Mouse (Mus musculus) c-Kit-positive CD71-negative TER-119-negative erythroid progenitor cells, embryonic 14.5 days (primary cell): ENCODE data around the gene Camkmt.

Experiments
- DNase-seq: peaks from one replicate; pipeline ENCODE4 v3.0.0-alpha.2; 2013; ENCODE audit warnings: low read depth

Gene Camkmt

DNA sequence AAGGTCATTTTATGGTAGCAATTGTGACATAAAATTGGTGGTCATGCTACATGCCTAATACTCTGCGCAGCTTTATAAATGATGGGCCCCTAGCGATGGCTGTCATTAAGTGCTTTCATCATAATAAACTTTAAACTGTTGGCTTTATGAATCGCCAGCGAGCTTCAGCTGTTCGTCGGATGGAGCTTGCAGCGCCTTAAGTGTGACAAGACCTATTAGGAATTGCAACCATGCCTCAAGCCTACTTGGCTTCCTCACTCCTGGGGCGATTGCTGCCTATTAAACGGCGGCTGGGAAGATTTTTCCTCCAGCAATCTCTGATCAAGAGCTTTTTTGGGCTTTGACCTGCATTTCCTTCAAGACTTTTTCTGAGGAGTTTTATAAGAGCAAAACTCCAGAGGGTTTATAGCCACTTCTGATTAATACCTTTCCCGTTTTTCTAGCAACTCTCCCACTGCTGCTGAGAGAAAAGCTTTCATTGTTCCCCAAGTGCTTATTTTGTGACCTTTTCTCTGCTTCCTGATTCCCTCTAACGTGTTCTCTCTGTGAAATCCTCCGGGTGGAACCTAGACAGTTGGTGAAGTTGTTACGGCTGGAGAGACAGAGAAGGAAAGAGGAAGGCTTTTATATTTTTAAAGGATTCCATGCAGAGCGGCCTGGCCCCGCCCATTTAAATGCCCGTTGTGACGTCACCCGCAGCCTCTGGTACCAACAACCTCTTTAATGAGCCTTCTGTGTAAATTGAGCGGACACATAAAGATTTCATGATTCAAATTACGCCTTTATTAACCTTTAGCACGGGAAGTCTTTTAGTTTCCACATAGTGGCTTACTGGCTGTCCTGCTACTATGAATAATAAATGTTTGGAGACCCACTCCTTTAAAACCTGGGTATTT lies 373.4 kb downstream of the Camkmt start:
- DNase-seq, result no peak

DNA sequence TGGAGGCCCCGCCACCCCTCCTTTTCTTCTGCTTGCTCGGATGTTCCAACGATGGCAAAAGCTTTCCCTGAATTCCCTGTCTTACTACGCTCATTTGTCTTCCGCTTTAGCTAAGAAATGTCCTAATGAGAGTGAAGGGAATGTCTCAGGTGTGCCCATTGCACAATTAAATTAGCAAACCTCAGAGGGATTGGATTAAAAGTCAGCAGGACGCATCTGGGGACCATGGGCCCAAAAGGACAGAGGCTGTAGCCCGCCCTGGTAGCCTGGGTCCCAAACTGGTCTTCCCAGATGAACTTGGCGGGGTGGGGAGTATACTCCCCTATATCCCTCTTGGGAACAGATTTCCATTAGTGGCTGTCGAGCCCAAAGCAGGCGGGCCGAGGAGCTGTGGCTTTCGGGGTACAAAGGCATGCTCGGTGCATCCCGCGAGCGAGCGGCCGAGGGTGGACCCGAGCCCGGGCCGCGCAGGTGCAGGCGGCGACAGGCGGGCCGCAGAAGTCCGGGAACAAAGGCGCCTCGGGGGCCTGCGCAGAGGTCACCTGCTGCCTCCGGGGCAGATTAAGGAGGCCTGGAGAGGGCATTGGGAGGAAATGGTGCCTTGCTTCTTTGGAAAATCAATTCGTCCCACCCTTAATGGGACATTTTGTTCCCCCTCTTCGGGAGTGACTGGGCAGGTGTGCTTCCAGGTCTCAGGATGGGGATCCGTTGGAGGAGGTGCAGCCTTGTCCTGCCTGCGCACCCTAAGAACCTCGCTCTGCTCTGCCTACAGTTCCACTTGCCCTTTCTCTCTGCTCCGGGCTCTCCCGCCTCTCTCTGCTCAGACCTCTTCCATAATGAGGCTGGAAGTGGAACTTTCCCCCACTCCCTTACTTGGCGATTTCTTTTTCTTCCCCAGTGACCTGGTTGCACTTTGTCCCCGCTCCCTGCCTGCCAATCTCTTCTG lies 374.4 kb downstream of the Camkmt start:
- DNase-seq, result no peak

DNA sequence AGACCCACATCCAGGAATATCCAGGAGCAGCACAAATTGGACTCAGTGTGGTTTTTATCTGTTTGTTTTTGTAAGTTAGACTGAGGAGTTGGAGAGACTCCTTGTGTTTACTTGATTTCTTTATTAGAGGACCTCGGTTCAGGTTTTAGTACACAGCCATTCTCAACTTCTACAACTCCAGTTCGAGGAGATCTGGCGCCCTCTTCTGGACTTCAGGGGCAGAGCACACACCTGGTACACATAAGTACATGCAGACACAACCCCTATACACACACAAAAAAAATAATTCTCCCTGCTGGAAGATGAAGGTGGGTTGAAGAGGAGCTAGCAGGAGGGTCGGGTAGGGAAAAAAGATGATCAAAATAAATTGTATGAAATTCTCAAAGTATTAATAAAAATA lies 379.4 kb downstream of the Camkmt start:
- DNase-seq, result no peak

- DNase-seq, result no peak
These were observed 382.4 kb downstream of the Camkmt start for GRCm38 (mm10) chr17:85472687-85473202.

DNA sequence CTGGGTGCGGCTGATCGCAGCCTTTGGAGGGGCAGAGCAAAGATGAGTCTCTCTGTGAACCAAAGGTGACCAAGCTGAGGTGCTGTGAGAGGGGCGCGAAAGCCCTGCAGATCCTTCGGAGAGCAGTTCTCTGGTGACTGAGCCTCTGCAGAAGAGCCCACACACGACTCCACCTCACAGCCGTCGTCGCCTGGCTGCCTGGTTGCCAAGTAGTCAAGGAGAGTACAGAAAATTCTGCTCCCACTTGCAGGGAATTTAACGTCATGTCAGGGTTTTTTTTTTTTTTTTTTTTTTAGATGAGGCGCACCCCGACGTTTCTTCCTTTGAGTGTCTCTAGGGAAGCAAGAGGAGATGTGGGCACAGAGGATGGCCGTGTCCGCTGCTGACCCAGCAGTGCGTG lies 382.9 kb downstream of the Camkmt start:
- DNase-seq, result no peak

- DNase-seq, result no peak
These were observed 383.5 kb downstream of the Camkmt start for GRCm38 (mm10) chr17:85473881-85474280.

DNA sequence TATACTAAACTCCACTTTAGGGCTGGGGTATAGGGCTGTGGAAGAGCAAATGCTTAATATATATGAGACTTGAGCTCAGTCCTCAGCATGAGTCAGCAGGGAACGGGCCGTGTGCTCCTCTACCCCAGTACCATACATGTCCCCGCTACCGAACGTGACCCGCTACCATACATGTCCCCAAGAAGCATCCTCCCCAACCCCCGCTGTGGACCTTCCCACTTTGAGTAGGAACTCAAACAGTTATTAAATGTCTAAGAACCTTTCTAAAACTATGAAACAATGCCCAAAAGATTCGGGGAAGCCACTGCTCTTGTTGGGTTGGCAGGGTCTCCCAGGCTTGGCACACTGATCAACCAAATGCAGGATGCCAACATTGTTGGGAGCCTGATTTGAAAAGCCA lies 390.9 kb downstream of the Camkmt start:
- no peak for DNase-seq

DNA sequence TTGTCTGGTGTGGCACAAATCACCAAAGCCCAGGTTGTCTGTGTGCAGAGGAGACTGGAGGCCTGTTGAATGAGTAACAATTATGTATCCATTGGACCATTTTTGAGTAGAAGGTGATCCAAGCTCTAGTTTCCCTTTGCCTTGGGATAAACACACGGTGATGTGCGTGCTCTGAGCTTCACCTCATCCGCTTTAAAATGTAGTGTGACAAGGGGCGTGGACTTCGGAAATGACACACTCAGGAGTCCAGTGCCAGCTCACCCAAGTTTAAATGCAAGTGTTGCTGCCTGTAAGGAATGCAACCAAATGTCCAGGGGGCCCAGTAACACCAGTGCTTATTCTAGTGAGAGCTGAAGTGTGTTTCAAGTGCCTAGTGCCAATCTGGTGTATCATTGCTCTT lies 392.7 kb downstream of the Camkmt start:
- no peak for DNase-seq

- DNase-seq, result no peak
These were observed 393.7 kb downstream of the Camkmt start for GRCm38 (mm10) chr17:85484015-85484414.

DNA sequence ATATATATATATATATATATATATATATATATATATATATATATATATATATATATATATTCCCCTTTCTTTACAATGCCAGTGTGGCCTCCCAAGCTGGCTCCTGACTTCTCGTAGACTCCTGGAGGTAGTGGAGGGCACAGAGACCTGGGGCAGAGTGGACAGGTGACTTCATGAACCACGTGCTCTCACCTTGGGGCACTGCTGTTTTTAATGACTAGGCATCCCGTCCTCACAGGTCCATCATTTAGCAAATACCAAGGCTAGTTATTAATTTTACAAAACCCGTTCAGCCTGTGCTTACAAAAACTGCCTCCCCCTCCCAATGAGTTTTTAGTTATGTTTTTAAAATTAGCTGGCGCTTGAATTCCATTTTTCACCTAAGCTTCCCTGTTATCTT lies 394.2 kb downstream of the Camkmt start:
- no peak for DNase-seq

DNA sequence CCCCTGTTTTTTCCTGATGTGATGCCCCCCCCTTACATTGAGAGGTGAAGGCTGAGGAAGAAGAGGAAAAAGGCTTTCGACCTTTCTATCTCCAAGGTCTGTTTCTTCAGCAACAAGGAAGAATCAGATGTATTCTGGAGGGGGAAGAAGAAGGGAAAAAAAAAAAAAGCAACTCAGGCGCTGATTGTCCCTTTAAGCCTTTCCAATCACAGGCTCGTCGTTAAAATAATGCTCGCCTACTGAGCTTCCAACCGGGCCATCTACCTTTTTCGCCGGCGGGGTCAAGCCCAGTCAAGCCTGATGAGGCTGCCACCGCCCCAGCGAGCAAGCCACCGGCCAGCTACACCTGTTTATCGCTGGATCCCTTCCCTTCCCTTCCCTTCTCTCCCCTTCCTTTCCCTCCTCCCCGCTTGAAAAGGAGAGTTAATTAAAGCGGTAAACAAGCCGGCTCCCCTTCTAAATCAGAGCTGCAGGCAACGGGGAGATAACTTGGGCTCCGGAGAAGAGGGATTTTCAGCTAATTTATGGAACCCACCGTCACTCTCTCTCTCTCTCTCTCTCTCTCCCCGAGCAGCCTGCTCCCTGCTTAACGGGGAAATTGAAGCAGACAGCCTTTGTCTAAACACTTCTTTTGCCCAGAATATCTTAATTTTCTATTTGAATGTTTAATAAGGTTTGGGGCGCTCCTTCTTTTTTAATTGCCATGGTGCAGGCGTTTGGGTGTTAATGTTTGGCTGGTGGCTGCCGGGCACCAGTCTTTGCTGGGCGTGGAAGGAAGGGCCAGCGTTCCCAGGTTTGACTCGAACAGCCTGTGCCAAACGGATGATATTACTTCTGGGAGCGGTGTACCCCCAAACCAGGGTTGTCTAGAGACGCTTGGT lies 395.0 kb downstream of the Camkmt start:
- DNase-seq, result no peak

DNA sequence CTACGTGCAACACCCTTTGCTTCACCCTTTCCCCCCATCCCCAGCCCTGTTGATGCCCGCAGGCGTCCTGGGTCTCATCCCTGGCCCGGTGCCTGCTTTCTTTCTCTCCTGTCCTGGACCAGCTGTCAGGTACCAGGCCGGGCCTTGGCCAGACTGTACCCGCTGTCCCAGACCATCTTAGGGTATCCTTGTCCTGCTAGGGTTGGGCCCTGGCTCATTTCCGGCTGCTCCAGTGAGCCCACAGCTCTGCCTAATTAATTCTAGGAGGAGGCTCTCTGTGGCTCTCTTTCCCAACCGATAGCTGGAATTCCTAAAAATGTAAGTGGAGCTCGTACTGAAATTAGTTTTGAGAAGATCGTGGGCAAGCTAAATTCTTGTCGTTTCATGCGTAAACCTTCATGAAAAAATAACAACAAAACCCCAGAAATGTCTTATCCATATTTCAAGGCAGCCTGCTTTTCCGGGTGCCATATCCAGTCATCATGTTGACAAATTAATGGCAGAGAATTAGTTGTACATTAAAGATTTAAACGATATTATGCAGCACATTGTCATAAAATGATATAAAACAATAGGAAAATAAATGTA lies 395.7 kb downstream of the Camkmt start:
- DNase-seq, result no peak

DNA sequence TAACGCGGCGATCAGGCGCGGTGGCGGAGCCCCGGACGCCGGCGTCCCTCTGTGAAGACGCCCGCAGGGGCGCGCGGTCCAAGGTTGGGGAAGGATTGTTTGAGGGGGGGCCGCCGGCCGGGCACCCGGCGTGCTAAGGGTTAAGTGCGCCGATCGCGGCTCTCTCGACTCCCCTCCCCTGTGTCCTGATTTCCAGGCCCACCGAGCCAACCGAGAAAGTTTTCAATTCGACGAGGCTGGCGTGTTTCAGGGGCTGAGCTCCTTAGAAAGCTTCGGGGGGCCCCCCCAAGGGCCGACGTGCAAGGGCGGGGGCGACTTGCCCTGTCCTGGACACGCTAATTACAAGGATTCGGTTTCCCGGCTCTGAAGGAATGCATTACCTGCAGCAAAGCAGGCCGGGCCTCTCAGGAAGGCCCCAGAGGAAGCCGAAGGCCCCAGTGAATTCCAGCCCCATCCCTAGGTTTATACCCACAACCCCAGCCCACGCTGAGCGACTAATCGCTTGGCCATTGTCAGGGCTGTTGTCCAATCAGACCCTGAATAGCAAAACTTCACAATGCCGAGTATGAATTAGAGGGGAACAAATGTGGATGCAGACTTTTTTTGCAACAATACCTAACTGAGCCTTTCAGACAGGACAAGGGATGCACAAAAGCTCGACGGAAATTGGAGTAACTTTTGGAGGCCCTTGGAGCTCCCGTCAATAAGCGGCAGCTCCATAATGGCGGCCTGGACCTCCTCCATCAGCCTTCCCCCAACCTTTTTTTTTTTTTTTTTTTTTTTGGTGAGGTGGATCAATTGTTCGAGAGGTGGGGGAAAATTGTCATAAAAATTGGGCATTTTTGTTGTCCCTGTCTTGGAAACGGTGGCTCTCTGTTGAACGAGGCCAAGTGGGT lies 396.5 kb downstream of the Camkmt start:
- no peak for DNase-seq

GRCm38 (mm10) chr17:85487531-85487930 lies 397.2 kb downstream of the Camkmt start:
- DNase-seq, result no peak

DNA sequence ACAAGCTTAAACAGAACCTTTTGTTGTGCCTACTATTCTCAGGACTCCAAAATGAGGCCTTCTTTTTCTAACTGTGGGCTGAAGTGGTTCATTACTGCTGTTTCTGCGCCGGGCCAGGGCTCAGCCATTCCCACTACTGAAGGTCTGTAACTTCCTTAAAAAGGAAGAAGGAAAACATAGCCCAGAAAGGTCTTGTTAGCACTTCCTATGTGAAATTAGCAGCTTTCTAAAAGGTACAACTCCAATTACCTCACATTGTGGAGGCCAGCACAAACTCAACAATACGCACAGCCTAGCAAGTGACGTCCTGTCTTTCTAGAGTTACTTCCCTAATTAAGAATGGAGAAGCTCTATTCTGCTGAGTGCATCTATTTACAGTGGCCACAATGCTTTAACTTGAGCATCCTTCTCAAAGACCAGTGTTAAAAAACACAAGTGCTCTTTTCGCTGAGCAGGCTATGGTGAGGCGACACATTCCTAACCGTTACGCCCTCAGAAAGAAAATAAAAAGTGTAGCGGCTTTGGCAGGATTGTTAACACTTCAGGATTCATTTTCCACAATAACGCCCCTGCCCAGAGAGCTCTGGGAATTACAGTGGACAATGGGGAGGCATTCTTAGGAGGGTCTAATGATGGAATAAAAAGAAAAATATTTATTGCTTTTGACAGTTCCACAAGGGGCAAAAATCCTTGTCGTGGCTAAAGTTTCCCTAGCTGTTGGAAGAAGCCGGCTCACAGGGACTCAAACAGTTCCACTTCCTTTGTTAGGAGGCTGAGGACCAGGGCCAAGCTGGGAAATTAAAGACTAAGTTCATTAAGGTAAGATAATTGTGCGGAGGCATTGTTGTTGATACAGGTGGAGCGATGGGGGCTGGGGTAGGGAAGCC lies 398.5 kb downstream of the Camkmt start:
- DNase-seq, result no peak

- DNase-seq, result no peak
These were observed 399.2 kb downstream of the Camkmt start for GRCm38 (mm10) chr17:85489488-85489980.

DNA sequence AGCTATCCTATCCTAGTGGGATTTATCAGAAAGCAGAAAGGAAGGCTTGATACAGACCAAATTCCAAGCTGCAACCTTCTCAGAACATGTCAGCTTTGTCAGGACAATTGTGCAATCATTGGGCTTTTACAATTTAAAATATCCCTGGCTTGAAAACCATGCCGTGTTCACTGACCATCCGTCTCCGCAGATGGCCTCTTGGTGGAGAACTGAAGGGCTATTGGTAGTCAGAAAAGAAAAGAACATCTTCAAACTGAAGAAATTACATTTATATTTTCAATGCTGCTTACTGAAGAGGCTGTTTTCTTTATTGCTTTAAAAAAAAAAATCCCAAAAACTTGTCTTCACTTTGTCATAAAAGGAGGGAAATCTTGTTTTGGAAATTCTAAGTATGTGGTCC lies 401.1 kb downstream of the Camkmt start:
- no peak for DNase-seq

- no peak for DNase-seq
These were observed 403.2 kb downstream of the Camkmt start for GRCm38 (mm10) chr17:85493521-85493920.
